Mouse (Mus musculus): ENCODE results near the gene Tnfaip1. TPM values are rescaled to one million over a fixed set of nuclear protein-coding genes. Genes with fewer than 3 reads are reported as not detected.

Gene Tnfaip1
- polyA plus RNA-seq, 1 experiment from 2014 or later = 42.1 TPM

DNA sequence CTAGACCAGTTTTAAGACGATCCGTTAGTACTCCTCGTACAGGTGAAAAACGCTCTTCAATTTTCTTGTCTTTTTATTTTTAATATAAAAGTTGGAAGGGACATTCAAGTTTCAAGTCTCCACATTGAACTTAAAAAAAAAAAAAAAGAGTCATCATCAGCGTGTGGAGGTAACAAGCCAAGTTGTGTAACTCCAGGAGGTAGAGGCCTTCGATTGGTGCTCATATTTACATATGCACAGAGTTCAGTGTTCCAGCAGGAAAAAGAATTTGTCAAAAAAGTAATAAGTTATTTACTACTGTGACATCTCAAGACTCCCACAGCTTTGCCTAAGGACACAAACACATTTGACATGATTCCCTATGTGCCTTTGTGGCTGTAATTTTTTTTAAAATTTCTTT lies 31.5 kb upstream of the Tnfaip1 start:
- peaks cover 7% of the 10 kb centered on the region for H3K4me1 ChIP-seq (replicated peaks; ENCODE audit: control insufficient read depth, insufficient read depth, low read length)
- no peaks in the 10 kb centered on the region for H3K9me3 ChIP-seq (ENCODE audit: control insufficient read depth, low read length)
- no peak overlapping the region for H3K9ac ChIP-seq (ENCODE audit: low read depth, low read length)
- no peaks in the 10 kb centered on the region for H3K27me3 ChIP-seq (replicated peaks; ENCODE audit: control insufficient read depth, insufficient read depth, low read length)
- no peak for ATAC-seq (replicated peaks; ENCODE audit: low FRiP score)
- no peak overlapping the region for H3K27ac ChIP-seq (ENCODE audit: low read depth, low read length)
- H3K36me3 ChIP-seq (ENCODE audit: control insufficient read depth, insufficient read depth, low read length) = peaks cover 11% of the 10 kb centered on the region; the same call in 1 of the 2 replicates
- DNase-seq (ENCODE audit: low spot score) = no peak
- no peak overlapping the region for H3K4me3 ChIP-seq (ENCODE audit: low read depth, low read length)
- no peak overlapping the region for H3K4me2 ChIP-seq
- 89% methylated on average over 6 of the region's 6 CpGs for WGBS

- H3K9ac ChIP-seq (ENCODE audit: low read depth, low read length) = no peak overlapping the region
- peaks cover 7% of the 10 kb centered on the region; the same call in 1 of the 2 replicates for H3K36me3 ChIP-seq (ENCODE audit: control insufficient read depth, insufficient read depth, low read length)
- H3K27ac ChIP-seq (ENCODE audit: low read depth, low read length) = peak overlapping the region; percentile 25
- peaks cover 7% of the 10 kb centered on the region for H3K4me1 ChIP-seq (replicated peaks; ENCODE audit: control insufficient read depth, insufficient read depth, low read length)
- no peak overlapping the region; the same call in 1 of the 2 replicates for H3K4me2 ChIP-seq
- ATAC-seq (replicated peaks; ENCODE audit: low FRiP score) = no peak
- no peaks in the 10 kb centered on the region for H3K9me3 ChIP-seq (ENCODE audit: control insufficient read depth, low read length)
- no peaks in the 10 kb centered on the region for H3K27me3 ChIP-seq (replicated peaks; ENCODE audit: control insufficient read depth, insufficient read depth, low read length)
- DNase-seq (ENCODE audit: low spot score) = no peak
- no peak overlapping the region for H3K4me3 ChIP-seq (ENCODE audit: low read depth, low read length)
- WGBS = 34% methylated on average over 6 of the region's 6 CpGs
Observed at GRCm38 (mm10) chr11:78566775-78567174, 30.6 kb upstream of the Tnfaip1 start.

GRCm38 (mm10) chr11:78560447-78560846 lies 24.3 kb upstream of the Tnfaip1 start:
- Histone ChIP-seq H3K4me1 (replicated peaks; ENCODE audit: control insufficient read depth, insufficient read depth, low read length) (peaks cover 5% of the 10 kb centered on the region), H3K27me3 (replicated peaks; ENCODE audit: control insufficient read depth, insufficient read depth, low read length) (no peaks in the 10 kb centered on the region), H3K4me2 (no peak overlapping the region), H3K36me3 (ENCODE audit: control insufficient read depth, insufficient read depth, low read length) (no peaks in the 10 kb centered on the region), H3K27ac (ENCODE audit: low read depth, low read length) (no peak overlapping the region), H3K4me3 (ENCODE audit: low read depth, low read length) (no peak overlapping the region), H3K9me3 (ENCODE audit: control insufficient read depth, low read length) (no peaks in the 10 kb centered on the region), H3K9ac (ENCODE audit: low read depth, low read length) (no peak overlapping the region)
- no peak for ATAC-seq (replicated peaks; ENCODE audit: low FRiP score)
- DNase-seq (ENCODE audit: low spot score) = peak; percentile 47
- WGBS = 16% methylated on average over 4 of the region's 4 CpGs

- H3K9ac ChIP-seq (ENCODE audit: low read depth, low read length) = no peak overlapping the region
- H3K4me3 ChIP-seq (ENCODE audit: low read depth, low read length) = no peak overlapping the region
- no peak for DNase-seq (ENCODE audit: low spot score)
- H3K4me1 ChIP-seq (replicated peaks; ENCODE audit: control insufficient read depth, insufficient read depth, low read length) = peaks cover 6% of the 10 kb centered on the region
- no peaks in the 10 kb centered on the region for H3K9me3 ChIP-seq (ENCODE audit: control insufficient read depth, low read length)
- H3K27me3 ChIP-seq (replicated peaks; ENCODE audit: control insufficient read depth, insufficient read depth, low read length) = no peaks in the 10 kb centered on the region
- no peak for ATAC-seq (replicated peaks; ENCODE audit: low FRiP score)
- 58% methylated on average over 8 of the region's 8 CpGs for WGBS
- H3K36me3 ChIP-seq (ENCODE audit: control insufficient read depth, insufficient read depth, low read length) = no peaks in the 10 kb centered on the region
- H3K27ac ChIP-seq (ENCODE audit: low read depth, low read length) = no peak overlapping the region
- H3K4me2 ChIP-seq = no peak overlapping the region
Observed at GRCm38 (mm10) chr11:78557241-78557640, 21.1 kb upstream of the Tnfaip1 start.

DNA sequence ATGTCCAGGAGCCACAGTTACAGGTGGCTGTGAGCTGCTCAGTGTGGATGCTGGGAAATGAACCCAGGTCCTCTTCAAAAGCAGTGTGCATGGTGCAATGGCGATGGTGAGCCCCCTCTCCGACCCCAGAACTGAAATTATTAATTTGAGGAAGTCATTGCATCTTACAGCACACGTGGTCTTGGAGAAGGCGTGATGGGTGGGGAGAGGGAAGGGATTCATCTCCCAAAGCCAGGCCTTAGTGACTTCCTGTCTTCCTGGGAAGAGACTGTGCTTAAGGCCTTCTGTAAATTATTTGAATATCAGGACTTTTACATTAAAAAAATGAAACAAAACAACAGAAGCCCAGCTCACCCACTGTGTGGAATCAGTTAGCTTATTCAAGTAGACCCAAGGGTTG lies 19.9 kb upstream of the Tnfaip1 start:
- Histone ChIP-seq H3K4me3 (ENCODE audit: low read depth, low read length) (no peak overlapping the region), H3K36me3 (ENCODE audit: control insufficient read depth, insufficient read depth, low read length) (no peaks in the 10 kb centered on the region), H3K4me1 (replicated peaks; ENCODE audit: control insufficient read depth, insufficient read depth, low read length) (peaks cover 6% of the 10 kb centered on the region), H3K9ac (ENCODE audit: low read depth, low read length) (no peak overlapping the region), H3K9me3 (ENCODE audit: control insufficient read depth, low read length) (no peaks in the 10 kb centered on the region), H3K27me3 (replicated peaks; ENCODE audit: control insufficient read depth, insufficient read depth, low read length) (no peaks in the 10 kb centered on the region), H3K27ac (ENCODE audit: low read depth, low read length) (no peak overlapping the region), H3K4me2 (no peak overlapping the region)
- WGBS = 69% methylated on average over 4 of the region's 4 CpGs
- no peak for DNase-seq (ENCODE audit: low spot score)
- ATAC-seq (replicated peaks; ENCODE audit: low FRiP score) = no peak

GRCm38 (mm10) chr11:78555623-78556022 lies 19.5 kb upstream of the Tnfaip1 start:
- 60% methylated on average over 3 of the region's 3 CpGs for WGBS
- DNase-seq (ENCODE audit: low spot score) = no peak
- Histone ChIP-seq H3K4me2 (no peak overlapping the region), H3K36me3 (ENCODE audit: control insufficient read depth, insufficient read depth, low read length) (no peaks in the 10 kb centered on the region), H3K4me3 (ENCODE audit: low read depth, low read length) (no peak overlapping the region), H3K9me3 (ENCODE audit: control insufficient read depth, low read length) (no peaks in the 10 kb centered on the region), H3K27me3 (replicated peaks; ENCODE audit: control insufficient read depth, insufficient read depth, low read length) (no peaks in the 10 kb centered on the region), H3K27ac (ENCODE audit: low read depth, low read length) (no peak overlapping the region), H3K9ac (ENCODE audit: low read depth, low read length) (peak overlapping the region; percentile 16; the same call in 1 of the 2 replicates), H3K4me1 (replicated peaks; ENCODE audit: control insufficient read depth, insufficient read depth, low read length) (peaks cover 6% of the 10 kb centered on the region)
- no peak for ATAC-seq (replicated peaks; ENCODE audit: low FRiP score)

DNA sequence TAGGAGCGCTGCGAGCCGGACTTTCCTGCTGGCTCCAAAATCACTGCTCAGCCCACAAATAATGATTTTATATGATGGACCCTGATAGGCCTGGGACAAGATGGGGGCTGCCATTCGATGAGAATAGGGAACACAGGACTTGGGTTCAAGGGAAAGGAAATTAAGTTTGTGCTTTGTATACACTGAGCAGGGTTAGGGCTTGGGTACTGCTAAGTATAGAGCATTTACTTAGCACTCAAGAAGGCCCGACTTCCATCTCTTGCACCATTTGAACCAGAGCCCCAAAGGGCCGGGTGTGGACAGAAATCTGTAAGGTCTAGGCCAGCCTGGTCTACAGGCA lies 14.9 kb upstream of the Tnfaip1 start:
- Histone ChIP-seq H3K4me1 (replicated peaks; ENCODE audit: control insufficient read depth, insufficient read depth, low read length) (peaks cover 21% of the 10 kb centered on the region), H3K27ac (ENCODE audit: low read depth, low read length) (0 out of 2 replicates have a peak overlapping the region, but pooled peaks have one; percentile 2), H3K4me2 (peak overlapping the region; percentile 81), H3K9me3 (ENCODE audit: control insufficient read depth, low read length) (no peaks in the 10 kb centered on the region), H3K36me3 (ENCODE audit: control insufficient read depth, insufficient read depth, low read length) (no peaks in the 10 kb centered on the region), H3K9ac (ENCODE audit: low read depth, low read length) (peak overlapping the region; percentile 56), H3K27me3 (replicated peaks; ENCODE audit: control insufficient read depth, insufficient read depth, low read length) (no peaks in the 10 kb centered on the region), H3K4me3 (ENCODE audit: low read depth, low read length) (peak overlapping the region; percentile 76)
- WGBS = 33% methylated on average over 6 of the region's 6 CpGs
- ATAC-seq (replicated peaks; ENCODE audit: low FRiP score) (peak; percentile 11), DNase-seq (ENCODE audit: low spot score) (no peak)

DNA sequence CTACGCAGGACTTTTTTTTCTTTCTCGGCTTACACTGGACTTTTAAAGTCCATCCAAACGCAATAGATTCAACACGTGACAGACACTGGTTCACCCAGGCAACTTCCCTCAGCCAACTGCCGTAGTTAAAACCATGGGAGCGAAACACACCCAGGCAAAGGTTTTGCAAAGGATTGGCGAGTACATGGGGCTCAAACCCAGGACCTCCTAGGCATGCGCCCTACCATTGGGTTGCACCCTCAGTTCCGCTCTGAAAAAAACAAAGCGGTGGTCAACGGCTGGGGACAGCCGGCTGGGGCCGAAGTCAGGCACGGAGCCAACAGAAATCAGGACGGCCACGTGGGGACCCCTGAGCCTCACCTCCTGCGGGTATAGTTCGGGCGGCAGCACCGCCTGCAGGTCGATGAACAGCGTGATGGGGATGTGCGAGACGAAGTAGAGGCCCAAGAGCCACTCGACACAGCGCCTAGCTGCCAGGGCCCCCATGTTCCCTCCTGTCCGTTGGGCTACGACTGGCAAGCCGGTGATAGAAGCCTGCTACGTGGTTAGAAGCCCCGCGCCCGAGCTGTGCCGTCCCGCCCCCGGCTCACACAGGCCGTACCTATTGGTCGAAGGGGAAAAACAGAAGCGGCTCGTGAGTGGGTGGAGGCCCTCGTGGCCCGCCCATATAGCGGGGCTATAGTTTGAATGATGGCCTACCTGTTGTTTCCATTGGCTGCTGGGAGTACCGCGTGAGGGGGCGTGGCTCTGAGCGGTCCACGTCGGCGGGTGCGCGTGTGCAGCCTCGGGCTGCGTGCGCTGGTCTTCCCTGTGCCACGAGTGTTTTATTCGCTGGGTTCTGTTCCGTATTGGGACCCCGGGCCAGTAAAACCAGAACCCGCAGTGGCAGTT lies 14.3 kb upstream of the Tnfaip1 start, which contains the start of gene Tmem97:
Gene Tmem97, minus strand, starts transcription at position 610 of the 891 bp plus-strand sequence.
- DNase-seq (ENCODE audit: low spot score) = peak; percentile 92
- H3K9ac ChIP-seq (ENCODE audit: low read depth, low read length) = peak within 1 kb of the TSS; percentile 76
- H3K27me3 ChIP-seq (replicated peaks; ENCODE audit: control insufficient read depth, insufficient read depth, low read length) = no peaks in the 10 kb centered on the region
- WGBS = under 1% methylated on average over 60 of the region's 60 CpGs
- no peaks in the 10 kb centered on the region for H3K9me3 ChIP-seq (ENCODE audit: control insufficient read depth, low read length)
- H3K4me1 ChIP-seq (replicated peaks; ENCODE audit: control insufficient read depth, insufficient read depth, low read length) = peaks cover 16% of the 10 kb centered on the region
- ATAC-seq (replicated peaks; ENCODE audit: low FRiP score) = peak; percentile 100
- peak within 1 kb of the TSS; percentile 76 for H3K4me3 ChIP-seq (ENCODE audit: low read depth, low read length)
- H3K36me3 ChIP-seq (ENCODE audit: control insufficient read depth, insufficient read depth, low read length) = no peaks in the 10 kb centered on the region
- H3K27ac ChIP-seq (ENCODE audit: low read depth, low read length) = peak within 1 kb of the TSS; percentile 85
- peak within 1 kb of the TSS; percentile 81 for H3K4me2 ChIP-seq
